Mouse (Mus musculus) spleen, postnatal 36 days (tissue): ENCODE data around the gene Zfp874b.
A peak's percentile ranks its signal among the peaks of the same experiment; 100 is the strongest.
"Not testable (repeated sequence)": the region's sequence is repeated elsewhere in the genome, so short reads cannot be mapped to it uniquely, and the experiment has no call there.

Experiments used
- DNase-seq, 2 experiments: peaks; one replicate each; pipeline ENCODE4 v3.0.0; 2022; ENCODE audit warnings: low spot score in 2 of 2, mixed read lengths in 1 of 2

Zfp874b gene

DNA sequence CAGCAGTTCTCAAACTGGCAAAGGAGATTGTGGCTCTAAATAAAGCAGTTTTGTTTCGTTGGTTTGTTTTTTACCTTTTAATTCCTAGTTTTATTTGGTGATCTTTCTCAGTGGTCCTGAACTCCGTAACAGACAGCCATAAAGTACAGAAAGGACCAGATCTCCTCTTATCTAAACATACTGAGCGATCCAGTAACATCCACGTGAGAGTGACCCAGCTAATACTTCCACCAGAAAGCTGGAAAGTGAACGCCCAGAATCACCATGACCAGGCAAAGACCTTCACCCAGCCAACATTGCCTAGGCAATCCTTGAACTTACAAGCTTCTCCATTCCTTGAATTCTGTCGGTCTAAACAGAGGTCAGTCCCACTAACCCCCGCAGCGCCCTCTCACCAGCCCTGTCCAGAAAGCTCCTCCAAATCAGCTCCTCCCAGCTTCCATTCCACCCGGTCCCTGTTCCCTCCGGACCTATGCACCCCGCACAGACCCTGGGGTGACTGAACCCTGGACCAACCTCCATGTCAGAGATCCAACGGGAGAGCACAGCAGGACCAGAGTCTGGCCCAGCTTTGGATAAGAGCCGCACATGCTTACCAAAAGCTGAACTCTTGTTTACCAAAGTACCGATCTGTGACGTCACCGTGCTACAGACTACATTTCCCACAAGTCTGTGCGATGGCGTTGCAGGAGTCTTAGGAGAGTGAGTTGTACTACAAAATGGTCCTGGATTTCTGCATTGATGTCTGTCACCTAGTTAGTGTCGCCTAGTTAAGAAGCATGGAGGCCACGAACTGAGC is at the start of gene Zfp874b:
Zfp874b (minus strand) TSS at position 634 of the 799 bp plus-strand sequence.
- DNase-seq = peak; percentile 84 to 89

DNA sequence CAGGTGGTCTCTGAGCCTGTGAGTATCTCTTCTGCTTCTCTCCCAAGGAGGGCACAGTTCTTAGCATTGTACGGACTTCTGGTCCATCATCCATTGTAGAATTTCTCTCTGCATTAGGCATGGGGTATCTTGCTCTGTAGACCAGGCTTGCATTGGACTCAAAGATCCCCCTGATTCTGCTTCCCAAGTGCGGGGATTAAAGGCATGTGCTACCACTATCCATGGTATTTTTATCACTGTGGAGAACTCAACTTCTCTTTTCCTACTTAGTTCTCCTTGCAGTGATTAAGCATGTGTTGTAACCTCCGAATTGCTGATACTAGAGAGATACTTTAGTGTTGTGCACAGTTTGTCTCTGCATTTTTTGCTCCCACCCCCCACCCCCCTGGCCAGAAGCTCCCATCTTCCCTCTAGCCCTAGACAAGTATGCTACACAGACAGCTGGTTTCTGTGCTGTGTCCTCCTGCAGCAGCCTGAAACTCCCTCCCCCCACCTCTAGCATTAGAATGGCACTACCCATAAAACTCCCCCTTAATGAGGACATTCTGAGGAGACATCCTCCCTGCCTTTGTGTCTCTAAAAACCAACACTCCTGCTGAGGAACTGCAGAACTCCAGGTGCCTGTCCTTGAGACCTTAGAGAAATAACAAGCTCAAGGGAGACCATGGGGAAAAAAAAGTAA is 43.1 kb upstream of the Zfp874b start:
- DNase-seq = no peak

DNA sequence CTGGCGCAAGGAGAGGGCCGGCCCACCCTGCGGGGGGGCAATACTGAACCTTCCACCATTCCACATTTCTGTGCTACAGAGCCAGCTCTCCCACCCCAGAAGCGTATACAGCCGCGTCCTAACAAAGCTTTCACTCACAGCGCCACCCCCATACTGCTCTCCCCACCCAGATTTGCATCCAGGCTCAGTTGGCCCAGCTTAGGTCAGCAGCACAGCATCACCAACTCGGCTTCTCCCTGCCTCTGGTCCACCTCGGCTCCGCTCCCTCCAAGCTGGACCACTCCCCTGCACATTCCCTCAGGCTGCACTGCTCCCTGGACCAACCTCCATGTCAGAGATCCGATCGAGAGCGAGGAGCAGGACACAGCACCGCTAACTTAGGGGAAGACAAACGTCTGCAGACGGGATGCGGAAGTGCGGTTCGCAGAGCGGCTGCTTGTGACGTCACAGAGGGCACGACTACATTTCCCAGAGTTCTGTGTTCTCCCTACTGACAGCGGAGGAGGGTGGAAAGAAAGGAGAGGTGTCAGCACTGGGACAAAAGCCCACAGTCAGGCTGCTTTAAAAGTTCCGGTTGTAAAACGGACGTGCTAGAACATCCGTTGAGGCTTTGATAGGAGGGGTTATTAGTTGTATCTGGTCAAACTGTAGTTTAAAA is 41.8 kb upstream of the Zfp874b start, which contains the start of the genes Gm26965 and Zfp87:
Gm26965 (minus strand) TSS at position 399 of the 658 bp plus-strand sequence.
Zfp87 (minus strand) TSS at position 425 of the 658 bp plus-strand sequence.
- peak; percentile 95 for DNase-seq

DNA sequence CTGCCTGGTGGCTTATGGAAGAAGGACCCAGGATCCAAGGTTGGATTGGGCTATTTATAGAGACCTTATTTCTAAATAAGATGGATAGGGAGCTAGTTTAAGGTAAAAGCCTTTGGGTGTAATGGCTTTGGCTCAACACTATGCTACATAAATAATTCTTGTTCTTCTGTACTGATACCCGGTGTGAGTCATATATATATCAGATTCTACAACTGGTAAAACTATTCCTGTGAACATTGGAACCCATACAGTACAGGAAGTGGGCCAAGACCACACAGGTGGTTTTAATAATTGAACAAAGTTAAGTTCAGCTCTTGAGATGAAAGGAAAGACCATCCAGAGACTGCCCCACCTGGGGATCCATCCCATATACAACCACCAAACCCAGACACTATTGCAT is 16.9 kb upstream of the Zfp874b start:
- no peak for DNase-seq

DNA sequence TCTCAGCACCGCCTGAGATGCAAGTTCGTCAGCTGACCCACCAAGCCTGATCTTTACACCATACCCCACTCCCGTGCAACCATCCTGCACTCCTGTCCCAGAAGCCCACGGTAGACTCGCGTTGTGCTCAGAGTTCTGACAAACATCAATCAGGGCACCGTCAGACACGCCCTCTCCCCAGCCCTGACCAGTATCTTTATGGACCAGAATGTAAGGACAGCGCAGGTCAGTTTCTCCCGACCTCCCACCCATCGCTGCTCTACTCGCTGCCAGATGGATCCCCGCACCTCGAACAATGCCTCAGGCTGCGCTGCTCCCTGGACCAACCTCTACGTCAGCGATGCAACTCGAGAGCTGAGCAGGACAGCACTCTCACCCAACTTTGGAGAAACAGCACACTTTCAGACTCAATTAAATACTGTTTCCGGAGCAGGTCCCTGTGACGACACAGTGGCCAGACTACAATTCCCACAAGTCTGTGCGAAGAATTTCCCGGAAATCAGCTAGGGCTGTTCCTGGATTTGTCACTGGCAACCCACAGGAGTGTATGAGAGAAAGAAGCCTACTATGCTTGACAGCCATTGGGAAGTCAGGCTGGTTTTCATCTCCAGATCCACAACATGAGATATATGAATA is 16.1 kb upstream of the Zfp874b start, which contains the start of gene Zfp58:
Zfp58 (minus strand) TSS at position 472 of the 636 bp plus-strand sequence.
- peak; percentile 85 to 87 for DNase-seq

DNA sequence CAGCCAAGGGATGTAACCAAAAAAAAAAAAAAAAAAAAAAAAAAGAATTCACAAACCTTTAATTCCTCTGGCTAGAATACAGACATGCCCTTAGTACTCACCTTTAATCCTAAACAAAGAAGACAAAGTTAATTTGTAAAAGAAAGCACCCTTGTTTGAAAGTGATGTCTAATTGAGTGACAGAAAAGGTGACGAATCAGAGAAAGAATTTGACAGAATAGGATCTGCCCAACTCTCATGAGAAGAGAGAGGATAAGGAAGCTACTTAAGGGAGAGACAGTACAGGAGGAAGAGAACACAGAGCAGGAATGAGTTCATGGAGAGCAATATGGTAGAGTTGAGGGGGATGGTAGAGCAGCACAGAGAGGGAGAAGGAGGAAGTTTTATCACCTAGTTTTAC is 11.6 kb upstream of the Zfp874b start:
- no peak for DNase-seq

DNA sequence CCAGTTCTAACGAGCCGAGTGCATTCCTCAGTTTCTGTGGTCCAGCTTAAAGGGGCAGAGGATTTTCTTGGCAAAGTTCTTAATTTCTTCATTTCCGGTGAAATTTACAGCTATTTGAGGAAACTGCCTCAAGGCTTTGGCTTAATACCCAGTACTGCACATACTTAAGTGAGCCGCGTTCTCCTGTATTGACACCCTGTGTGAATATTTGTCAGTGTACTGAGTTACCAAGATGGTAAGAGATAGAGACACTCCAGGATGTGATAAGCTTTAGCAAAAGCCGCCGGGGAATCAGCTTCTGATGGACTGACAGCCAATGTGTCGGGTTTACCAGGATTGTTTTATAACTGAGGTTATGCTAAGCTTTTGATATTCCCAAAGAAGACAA is 360 bp upstream of the Zfp874b start:
- no peak for DNase-seq

DNA sequence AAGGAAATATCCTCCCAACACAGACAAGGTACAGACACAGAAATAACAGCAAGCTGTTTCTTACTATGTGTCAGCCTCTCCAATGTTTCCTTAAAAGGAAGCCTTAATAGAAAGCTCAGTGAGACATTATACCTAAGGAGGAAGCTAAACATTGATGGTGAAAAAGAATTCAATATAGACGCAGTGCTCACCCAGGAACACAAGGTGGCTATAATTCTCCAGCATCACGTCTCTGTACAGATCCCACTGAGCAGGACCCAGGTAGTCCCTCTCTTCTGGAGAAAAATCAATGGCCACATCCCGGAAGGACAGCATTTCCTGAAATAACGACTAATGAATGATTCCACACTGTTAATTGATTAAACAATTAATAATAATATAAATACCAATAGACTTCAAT is 2.5 kb downstream of the Zfp874b start:
- no peak for DNase-seq

DNA sequence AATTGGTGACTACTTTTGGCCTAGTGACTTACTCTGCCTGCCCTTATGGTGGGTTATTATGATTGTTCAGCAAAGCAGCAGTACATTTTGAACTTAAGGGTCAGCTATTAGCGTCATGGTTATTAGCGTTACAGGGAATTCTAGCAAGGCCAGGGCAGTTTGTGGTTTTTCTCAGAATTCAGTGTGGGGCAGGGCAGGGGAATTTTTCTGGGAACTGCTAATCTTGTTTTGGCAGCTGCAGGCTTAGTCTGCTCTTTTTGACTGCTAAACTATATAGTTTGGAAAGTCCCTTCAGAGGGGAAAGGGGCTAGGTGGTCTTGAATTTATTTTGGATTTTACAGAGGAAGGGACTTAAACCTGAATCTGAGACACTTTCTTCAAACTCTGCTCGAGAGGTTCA is 14.8 kb downstream of the Zfp874b start:
- no peak for DNase-seq

DNA sequence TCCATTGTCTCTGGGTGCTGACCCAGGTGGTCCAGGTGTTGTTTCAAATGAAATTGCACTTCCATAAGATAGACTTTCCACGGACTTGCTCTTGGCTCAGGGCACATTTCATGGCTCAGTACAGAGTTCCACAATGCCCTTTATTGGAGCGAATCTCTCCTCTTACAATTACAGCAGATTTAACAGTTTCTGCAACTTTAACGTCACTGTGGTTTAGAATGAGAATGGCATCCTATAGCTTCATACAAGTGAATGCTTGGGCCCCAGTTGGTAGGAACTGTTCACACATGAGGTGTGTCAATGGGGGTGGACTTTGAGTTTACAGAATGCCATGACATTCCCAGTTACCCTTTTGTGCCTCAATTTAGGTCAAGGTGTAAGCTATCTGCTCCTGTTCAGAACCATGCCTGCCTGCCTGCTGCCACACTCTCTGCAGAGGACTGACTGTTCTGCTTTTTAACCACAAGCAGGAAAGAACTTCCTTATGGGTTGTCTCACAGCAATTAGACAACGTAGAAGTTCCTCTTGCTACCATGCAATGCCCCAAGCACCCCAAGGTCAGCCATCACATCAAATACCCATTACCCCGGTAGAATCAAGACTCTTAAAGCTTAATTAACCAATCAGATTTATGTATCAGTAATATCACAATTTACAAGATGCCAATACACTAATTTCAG is 20.4 kb downstream of the Zfp874b start:
- DNase-seq = peak; percentile 43 to 47

DNA sequence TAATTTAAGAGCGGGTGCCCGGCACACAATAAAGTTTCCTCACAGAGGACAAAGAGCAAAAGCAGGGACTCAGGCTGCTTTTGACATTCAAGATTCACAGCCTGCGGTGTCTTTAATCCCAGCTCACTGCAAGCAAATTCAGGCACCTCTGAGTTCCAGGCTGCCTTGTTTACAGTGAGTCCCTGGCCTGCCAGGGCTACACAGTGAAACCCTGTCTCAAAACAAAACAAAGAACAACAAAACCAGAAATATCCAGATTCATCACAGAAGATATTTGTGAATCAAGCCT is 32.1 kb downstream of the Zfp874b start:
- no peak for DNase-seq

DNA sequence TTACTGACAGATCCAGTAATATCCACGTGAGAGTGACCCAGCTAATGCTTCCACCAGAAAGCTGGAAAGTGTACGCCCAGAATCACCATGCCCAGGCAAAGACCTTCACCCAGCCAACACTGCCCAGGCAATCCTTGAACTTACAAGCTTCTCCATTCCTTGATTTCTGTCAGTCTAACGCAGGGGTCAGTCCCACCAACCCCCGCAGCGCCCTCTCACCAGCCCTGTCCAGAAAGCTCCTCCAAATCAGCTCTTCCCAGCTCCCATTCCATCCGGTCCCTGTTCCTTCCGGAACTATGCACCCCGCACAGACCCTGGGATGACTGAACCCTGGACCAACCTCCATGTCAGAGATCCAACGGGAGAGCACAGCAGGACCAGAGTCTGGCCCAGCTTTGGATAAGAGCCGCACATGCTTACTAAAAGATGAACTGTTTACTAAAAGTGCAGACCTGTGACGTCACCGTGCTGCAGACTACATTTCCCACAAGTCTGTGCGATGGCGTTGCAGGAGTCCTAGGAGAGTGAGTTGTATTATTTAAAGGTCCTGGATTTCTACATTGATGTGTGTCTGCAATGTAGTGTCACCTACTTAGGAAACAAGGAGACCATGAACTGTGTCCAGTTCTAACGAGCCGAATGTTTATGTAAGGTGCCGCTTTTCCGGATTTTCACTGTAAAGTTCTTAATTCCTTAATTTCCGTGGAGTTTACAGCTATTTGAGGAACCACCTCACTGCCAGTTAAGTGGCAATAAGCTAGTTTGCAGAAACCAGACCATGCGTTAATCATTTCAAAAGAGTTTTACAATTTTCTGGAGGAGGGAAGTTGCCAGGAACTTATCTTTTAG is 32.7 kb downstream of the Zfp874b start, which contains the start of gene Zfp874a:
Zfp874a (minus strand) TSS at position 453 of the 849 bp plus-strand sequence.
- DNase-seq = peak; percentile 88 to 91

DNA sequence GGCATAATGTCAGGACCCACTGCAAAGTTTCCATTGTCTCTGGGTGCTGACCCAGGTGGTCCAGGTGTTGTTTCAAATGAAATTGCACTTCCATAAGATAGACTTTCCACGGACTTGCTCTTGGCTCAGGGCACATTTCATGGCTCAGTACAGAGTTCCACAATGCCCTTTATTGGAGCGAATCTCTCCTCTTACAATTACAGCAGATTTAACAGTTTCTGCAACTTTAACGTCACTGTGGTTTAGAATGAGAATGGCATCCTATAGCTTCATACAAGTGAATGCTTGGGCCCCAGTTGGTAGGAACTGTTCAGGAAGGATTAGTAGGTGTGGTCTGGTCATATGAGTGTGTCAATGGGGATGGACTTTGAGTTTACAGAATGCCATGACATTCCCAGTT is 47.0 kb downstream of the Zfp874b start:
- DNase-seq = not testable (repeated sequence)

DNA sequence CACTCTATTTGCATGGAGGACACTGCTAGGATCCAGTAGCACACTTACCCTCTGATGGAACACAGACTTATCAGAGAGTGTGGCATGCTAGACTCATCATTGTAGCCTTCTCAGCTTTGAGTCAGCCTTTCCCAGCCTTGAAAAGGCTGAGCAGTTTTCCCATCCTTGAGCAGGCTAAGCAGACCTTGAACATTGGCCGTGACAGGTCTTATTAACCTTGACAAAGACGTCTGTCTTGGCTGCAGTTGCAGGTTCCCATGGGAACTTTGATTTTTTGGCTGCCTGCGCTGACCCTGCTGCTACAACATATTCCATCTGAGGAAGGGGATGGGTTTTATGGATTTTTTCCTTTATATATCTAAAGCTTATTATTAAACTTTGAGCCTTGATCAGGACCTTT is 55.9 kb downstream of the Zfp874b start:
- DNase-seq = no peak

DNA sequence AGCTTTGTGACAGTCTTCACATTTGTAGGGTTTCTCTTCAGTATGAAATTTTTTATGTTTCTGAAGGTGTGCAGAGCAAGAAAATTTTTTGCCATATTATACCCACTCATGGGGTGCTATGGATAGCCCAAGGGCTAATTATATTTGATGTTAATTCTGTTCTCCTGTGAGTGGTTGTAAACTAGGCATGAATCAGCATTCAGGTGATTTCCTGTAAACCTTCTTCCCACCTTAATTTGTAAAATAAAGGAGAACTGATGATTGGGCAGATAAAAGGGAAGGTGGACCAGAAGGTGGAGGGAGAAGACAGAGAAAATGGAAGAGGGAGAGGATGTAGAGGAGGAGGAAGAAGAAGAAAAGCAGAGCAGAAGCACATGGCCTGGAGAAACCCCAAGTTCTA is 58.4 kb downstream of the Zfp874b start:
- not testable (repeated sequence) for DNase-seq

DNA sequence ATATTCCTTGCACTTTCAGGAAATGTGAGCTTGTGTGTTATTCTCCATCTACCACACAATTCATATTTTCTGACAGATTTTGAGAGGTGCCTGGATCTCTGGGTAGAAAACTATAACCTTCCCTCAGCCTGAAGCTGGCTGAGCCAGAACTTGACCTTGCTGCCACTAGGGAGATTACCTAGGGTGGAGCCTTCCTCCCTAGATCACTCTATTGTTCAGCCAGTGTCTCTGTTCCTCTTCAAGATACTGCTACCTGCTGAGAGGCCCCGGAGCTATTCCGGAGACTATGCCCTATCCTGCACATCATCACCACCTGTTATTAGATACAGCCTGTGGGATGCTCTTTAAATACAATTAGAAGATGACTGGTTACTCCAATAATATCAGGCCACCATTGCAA is 61.5 kb downstream of the Zfp874b start:
- not testable (repeated sequence) for DNase-seq
